Mouse (Mus musculus): ENCODE data around the gene Gsx2. TPM values are rescaled to one million over a fixed set of nuclear protein-coding genes. Genes with fewer than 3 reads are reported as not detected.

Gsx2 gene
- polyA plus RNA-seq, 1 experiment = not detected

DNA sequence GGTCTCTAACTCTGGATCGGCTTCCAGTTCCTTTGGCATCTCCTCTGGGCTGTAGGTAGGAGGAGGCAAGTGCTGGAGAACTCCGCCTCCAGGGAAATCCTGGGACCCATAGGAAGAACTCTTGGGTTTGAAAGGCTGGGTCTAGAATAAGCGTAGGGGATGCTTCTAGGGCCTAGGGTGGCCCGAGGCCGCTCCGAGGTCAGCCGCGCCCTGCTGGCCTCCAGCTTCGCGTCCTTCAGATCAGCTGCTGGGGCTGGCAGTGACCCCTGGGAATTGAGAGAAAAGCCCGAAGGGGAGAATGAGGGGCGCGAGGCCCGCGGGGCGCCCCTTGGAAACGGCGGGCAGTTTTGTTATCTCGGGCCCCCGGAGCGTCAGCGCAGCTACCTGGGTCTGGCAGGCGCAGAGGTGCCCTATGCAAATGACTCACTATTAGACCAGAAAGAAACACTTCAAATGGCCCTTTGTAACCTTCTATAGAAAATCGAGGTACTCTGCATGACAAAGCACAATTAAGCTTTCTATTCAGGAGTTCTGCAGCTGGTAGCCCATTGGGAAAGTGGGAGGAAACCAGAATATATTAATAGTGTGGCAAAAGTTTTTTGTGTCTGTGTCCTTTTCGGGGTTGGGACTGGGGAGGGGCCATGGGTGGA, 9.6 kb downstream of the Gsx2 start:
- H3K9me3 ChIP-seq (ENCODE audit: control insufficient read depth, low read length) = no peaks in the 10 kb centered on the region
- H3K36me3 ChIP-seq (ENCODE audit: control insufficient read depth) = no peaks in the 10 kb centered on the region
- peaks cover 73% of the 10 kb centered on the region for H3K27me3 ChIP-seq (ENCODE audit: control insufficient read depth)
- TF ChIP-seq TAL1 (IDR thresholded peaks at IDR 0.05; ENCODE audit: low read length) = no peak
- no peak for TF ChIP-seq GATA1 (IDR thresholded peaks at IDR 0.05; ENCODE audit: low read length)
- no peak overlapping the region for H3K4me3 ChIP-seq (replicated peaks)
- H3K4me1 ChIP-seq (ENCODE audit: control insufficient read depth) = no peaks in the 10 kb centered on the region

DNA sequence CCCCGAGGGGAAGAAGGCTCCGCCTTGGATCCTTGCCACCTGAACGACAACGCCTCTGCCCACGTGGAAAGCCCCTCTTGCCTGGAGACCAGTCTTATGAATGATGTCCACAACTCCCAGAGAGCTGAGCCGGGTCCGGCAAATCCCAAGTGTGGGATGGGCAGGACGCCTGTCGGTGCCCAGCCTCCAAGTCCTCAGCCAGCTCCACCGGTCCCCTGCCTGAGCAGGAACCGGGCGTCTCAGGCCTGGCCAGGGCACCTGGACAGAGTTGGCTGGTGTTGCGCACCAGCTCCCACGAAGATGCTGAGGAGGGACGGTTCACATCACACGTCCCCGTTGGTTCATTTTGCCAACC, 10.1 kb downstream of the Gsx2 start:
- TF ChIP-seq GATA1 (IDR thresholded peaks at IDR 0.05; ENCODE audit: low read length) (no peak), TAL1 (IDR thresholded peaks at IDR 0.05; ENCODE audit: low read length) (no peak)
- H3K36me3 ChIP-seq (ENCODE audit: control insufficient read depth) = no peaks in the 10 kb centered on the region

DNA sequence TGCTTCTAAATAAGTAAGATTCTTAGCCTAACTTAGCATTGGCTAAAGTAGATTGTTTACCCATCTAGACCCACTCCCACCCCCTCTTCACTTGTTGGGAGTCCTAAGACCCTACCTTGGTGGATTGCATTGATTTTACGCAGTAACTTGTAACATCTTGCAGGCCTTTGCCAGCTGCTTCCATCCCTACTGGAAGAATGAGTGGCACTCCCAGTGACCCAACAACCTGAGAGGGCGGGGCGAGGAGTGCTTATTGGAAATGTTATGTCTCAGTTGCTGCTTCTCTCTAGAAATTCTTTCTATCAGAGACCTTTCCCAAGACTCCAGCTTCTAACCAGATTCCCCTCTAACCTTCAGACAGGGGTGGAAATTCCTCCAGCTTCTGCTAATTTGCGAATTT, 10.5 kb downstream of the Gsx2 start:
- Histone ChIP-seq H3K9me3 (ENCODE audit: control insufficient read depth, low read length) (no peaks in the 10 kb centered on the region), H3K36me3 (ENCODE audit: control insufficient read depth) (no peaks in the 10 kb centered on the region), H3K4me3 (replicated peaks) (no peak overlapping the region), H3K4me1 (ENCODE audit: control insufficient read depth) (no peaks in the 10 kb centered on the region), H3K27me3 (ENCODE audit: control insufficient read depth) (peaks cover 64% of the 10 kb centered on the region)
- no peak for TF ChIP-seq TAL1 (IDR thresholded peaks at IDR 0.05; ENCODE audit: low read length)
- no peak for TF ChIP-seq GATA1 (IDR thresholded peaks at IDR 0.05; ENCODE audit: low read length)

More for the DNA sequence above, 10.1 kb downstream of the Gsx2 start:
- no peak overlapping the region for H3K4me3 ChIP-seq (replicated peaks)
- no peaks in the 10 kb centered on the region for H3K4me1 ChIP-seq (ENCODE audit: control insufficient read depth)
- no peaks in the 10 kb centered on the region for H3K9me3 ChIP-seq (ENCODE audit: control insufficient read depth, low read length)
- H3K27me3 ChIP-seq (ENCODE audit: control insufficient read depth) = peaks cover 68% of the 10 kb centered on the region

DNA sequence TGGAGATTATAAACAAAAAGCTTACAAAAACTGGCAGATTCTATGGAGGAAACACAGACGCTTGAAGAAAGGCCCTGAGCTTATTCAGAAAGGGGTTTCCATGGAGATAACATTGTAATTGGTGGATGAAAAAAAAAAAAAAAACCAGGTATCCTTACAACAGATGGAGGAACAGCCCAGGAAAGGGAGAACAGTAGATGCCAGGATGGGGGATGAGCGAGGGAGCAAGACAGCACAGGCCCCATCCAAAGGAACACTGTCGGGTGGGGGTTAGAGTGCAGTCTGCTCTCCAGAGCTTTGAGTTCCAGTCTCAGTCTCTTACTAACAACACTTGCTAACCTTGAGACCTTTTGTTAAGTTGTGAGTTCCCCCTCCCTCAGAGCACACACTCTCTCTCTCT, 31.1 kb downstream of the Gsx2 start:
- H3K4me1 ChIP-seq (ENCODE audit: control insufficient read depth) = no peaks in the 10 kb centered on the region
- H3K27me3 ChIP-seq (ENCODE audit: control insufficient read depth) = no peaks in the 10 kb centered on the region
- no peaks in the 10 kb centered on the region for H3K36me3 ChIP-seq (ENCODE audit: control insufficient read depth)
- TF ChIP-seq TAL1 (IDR thresholded peaks at IDR 0.05; ENCODE audit: low read length) (no peak), GATA1 (IDR thresholded peaks at IDR 0.05; ENCODE audit: low read length) (no peak)
- H3K9me3 ChIP-seq (ENCODE audit: control insufficient read depth, low read length) = no peaks in the 10 kb centered on the region
- H3K4me3 ChIP-seq (replicated peaks) = no peak overlapping the region

DNA sequence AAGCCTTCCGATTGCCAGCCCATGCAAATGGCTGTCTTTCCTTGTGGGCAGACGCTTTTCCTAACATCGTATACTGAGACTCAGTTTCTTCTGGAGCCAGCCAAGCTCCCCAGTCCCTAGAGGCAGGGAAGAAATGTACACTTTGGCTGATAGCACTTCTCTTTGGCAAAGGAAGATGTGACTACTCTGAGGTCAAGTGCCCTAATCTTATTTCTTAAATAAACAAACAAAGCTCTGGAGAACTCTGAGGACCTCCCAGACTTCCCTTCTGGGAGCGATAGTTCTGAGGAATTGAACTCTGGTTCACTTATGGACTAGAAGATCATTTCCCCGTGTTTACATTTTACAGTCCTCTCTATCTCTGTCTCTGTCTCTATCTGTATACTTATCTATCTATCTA, 34.0 kb downstream of the Gsx2 start:
- TF ChIP-seq TAL1 (IDR thresholded peaks at IDR 0.05; ENCODE audit: low read length) (no peak), GATA1 (IDR thresholded peaks at IDR 0.05; ENCODE audit: low read length) (no peak)
- Histone ChIP-seq H3K27me3 (ENCODE audit: control insufficient read depth) (no peaks in the 10 kb centered on the region), H3K4me3 (replicated peaks) (no peak overlapping the region), H3K4me1 (ENCODE audit: control insufficient read depth) (no peaks in the 10 kb centered on the region), H3K9me3 (ENCODE audit: control insufficient read depth, low read length) (no peaks in the 10 kb centered on the region), H3K36me3 (ENCODE audit: control insufficient read depth) (no peaks in the 10 kb centered on the region)

DNA sequence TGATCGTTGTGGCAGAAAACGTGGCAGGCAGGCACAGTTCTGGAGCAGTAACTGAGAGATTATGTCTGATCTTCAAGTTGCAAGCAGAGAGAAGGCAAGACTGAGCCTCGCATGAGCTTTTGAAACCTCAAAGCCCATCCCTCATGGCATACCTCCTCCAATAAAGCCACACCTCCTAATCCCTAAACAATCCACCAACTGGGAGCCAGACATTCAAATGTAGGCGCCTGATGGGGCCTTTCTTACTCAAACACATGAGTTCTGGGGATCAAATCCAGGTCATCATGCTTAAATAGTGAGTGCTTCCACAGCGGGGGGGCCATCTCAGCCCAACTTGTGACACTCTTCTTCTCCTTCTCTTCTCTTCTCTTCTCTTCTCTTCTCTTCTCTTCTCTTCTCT, 36.4 kb downstream of the Gsx2 start:
- TF ChIP-seq GATA1 (IDR thresholded peaks at IDR 0.05; ENCODE audit: low read length) = no peak
- TF ChIP-seq TAL1 (IDR thresholded peaks at IDR 0.05; ENCODE audit: low read length) = no peak
- H3K4me3 ChIP-seq (replicated peaks) = no peak overlapping the region
- H3K9me3 ChIP-seq (ENCODE audit: control insufficient read depth, low read length) = no peaks in the 10 kb centered on the region
- H3K36me3 ChIP-seq (ENCODE audit: control insufficient read depth) = no peaks in the 10 kb centered on the region
- H3K27me3 ChIP-seq (ENCODE audit: control insufficient read depth) = no peaks in the 10 kb centered on the region
- no peaks in the 10 kb centered on the region for H3K4me1 ChIP-seq (ENCODE audit: control insufficient read depth)

DNA sequence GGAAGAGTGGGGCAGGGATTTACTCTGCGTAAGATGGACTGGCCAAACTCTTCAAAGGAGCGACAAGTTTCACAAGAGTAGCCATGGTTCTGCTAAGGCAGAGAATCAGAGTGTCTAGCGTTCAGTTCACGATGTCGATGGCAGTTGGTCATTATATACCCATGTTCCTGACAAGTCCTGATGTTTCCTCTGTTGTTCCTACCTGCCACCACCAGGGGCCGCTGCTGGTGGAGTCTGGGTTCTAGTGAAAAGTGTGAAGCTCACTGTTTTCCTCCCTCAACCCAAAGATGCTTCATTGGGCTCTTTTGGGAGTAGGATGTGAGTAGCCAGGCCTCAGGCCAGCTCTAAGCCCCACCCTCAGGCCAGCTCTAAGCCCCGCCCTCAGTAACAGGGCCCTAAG, 43.4 kb downstream of the Gsx2 start:
- Histone ChIP-seq H3K9me3 (ENCODE audit: control insufficient read depth, low read length) (no peaks in the 10 kb centered on the region), H3K36me3 (ENCODE audit: control insufficient read depth) (no peaks in the 10 kb centered on the region), H3K4me3 (replicated peaks) (no peak overlapping the region), H3K27me3 (ENCODE audit: control insufficient read depth) (no peaks in the 10 kb centered on the region), H3K4me1 (ENCODE audit: control insufficient read depth) (no peaks in the 10 kb centered on the region)
- TF ChIP-seq TAL1 (IDR thresholded peaks at IDR 0.05; ENCODE audit: low read length) (no peak), GATA1 (IDR thresholded peaks at IDR 0.05; ENCODE audit: low read length) (no peak)

DNA sequence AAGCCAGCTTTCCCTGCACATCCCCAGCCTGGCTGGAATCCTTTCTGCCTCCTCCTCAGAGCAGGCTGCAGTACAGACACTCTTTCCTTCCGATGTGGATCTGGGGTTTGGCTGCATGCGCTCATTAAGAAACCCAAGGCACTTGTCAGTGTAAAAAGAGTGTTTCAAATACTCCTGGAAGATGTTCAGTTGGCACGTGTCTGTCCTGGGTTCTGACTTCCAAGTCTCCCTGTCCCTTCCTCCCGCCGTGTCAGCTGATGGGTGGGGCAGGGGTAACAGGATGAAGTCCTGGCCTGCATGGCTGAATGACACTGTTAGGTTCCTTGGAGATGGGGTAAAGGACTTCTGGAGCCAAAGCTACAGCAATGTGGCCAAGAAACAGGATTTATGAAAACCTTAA, 46.2 kb downstream of the Gsx2 start:
- H3K4me3 ChIP-seq (replicated peaks) = no peak overlapping the region
- H3K9me3 ChIP-seq (ENCODE audit: control insufficient read depth, low read length) = no peaks in the 10 kb centered on the region
- H3K36me3 ChIP-seq (ENCODE audit: control insufficient read depth) = no peaks in the 10 kb centered on the region
- TF ChIP-seq TAL1 (IDR thresholded peaks at IDR 0.05; ENCODE audit: low read length) (no peak), GATA1 (IDR thresholded peaks at IDR 0.05; ENCODE audit: low read length) (no peak)
- no peaks in the 10 kb centered on the region for H3K27me3 ChIP-seq (ENCODE audit: control insufficient read depth)
- no peaks in the 10 kb centered on the region for H3K4me1 ChIP-seq (ENCODE audit: control insufficient read depth)

Other genes starting within 250 kb of the Gsx2 start
- 2.0 TPM in 2 replicates for gene Chic2, start 30.8 kb upstream of the Gsx2 start, polyA plus RNA-seq (2012)
- gene Pdgfra, start 76.7 kb downstream of the Gsx2 start, polyA plus RNA-seq (2012) = not detected in 2 replicates

Data from erythroblast, embryonic 14.5 days (primary cell).